Mouse (Mus musculus) splenic B cell, adult 2 months (primary cell): ENCODE results near the gene Gm10382.
"Not testable (repeated sequence)": the region's sequence is repeated elsewhere in the genome, so short reads cannot be mapped to it uniquely, and the experiment has no call there.

Experiments used
- DNase-seq: peaks from one replicate; pipeline ENCODE4 v3.0.0-alpha.2; 2011; ENCODE audit warnings: low read depth, low spot score
- H3K27me3 ChIP-seq: 2 replicates; pipeline ENCODE4 v1.6.1; 2012; ENCODE audit warnings: mild to moderate bottlenecking, low read length, moderate library complexity, mixed read lengths; ENCODE audit not compliant: control insufficient read depth, poor library complexity, insufficient read depth, severe bottlenecking
- H3K36me3 ChIP-seq: 2 replicates; pipeline ENCODE4 v1.6.1; 2012; ENCODE audit warnings: mild to moderate bottlenecking, low read length, moderate library complexity, mixed read lengths; ENCODE audit not compliant: control insufficient read depth, poor library complexity, insufficient read depth, severe bottlenecking

Gene Gm10382

DNA sequence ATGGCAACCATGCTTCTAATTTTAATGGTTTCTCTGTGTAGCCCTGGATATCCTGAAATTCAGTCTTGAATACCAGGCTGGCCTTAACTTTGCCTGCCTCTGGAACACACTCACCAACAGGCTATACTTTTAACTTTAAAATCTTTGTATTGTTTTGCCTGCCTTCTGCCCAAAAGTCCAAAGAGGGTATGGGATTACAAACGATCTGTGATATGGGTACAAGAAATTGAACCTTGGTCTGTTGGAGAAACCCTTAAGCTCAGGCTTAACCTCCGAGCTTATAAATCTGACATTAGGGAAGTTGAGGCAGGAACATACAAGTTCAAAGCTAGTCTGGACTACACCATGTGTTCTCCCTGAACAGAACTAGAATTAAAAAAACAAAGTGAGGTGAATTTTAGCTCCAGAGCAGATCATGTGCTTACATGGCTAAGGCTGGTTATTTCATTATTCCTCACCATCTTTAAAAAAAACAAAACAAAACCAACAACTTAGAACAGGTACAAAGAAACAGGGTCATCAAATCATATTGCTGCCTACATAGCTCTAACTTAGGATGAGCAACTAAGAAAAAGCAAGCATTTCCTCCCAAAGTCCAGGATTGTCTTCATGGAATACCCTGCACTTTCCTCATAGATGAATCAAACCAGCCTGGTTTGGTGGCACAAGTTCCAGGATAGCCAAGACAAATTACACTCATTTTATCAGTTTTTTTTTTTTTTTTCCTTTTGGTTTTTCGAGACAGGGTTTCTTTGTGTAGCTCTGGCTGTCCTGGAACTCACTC, 5.3 kb upstream of the Gm10382 start:
- DNase-seq = peak; percentile 40

DNA sequence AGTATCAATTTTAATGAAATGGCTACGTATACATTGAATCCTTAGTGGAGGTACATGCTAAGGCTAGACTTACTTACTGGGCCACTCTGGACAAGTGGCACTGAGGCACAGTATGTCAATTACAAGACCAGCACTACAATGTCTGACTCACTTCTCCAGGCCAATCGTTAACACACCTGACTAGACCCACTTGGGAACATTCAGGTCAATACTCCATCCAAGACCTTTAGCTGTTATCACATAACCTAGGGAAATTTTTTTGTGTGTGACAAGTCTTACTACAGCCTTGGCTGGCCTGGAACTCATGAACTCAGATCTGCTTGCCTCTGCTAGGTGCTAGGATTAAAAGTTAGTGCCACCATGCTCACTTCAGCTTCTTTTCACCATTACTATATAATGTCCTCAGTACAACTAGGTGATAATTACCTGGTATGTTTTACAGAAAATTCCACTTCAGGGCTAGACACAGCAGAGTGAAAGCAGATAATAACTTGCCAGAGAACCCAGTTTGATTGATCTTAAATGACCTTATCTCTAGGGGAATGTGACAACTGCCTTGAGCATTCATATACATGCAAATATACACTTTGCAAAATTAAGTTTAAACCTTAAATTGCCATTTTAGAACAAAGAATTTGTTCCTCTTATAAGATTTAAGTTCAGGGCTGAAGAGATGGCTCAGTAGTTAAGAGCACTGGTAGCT, 4.5 kb upstream of the Gm10382 start:
- H3K27me3 ChIP-seq = no peaks in the 10 kb centered on the region
- peaks cover 12% of the 10 kb centered on the region; the same call in 1 of the 2 replicates for H3K36me3 ChIP-seq
- DNase-seq = peak; percentile 52

More for the DNA sequence above, 5.3 kb upstream of the Gm10382 start:
- H3K27me3 ChIP-seq = no peaks in the 10 kb centered on the region
- H3K36me3 ChIP-seq = peaks cover 12% of the 10 kb centered on the region; the same call in 1 of the 2 replicates

- peaks cover 12% of the 10 kb centered on the region; the same call in 1 of the 2 replicates for H3K36me3 ChIP-seq
- H3K27me3 ChIP-seq = no peaks in the 10 kb centered on the region
- DNase-seq = peak; percentile 49
These were observed 3.7 kb upstream of the Gm10382 start for GRCm38 (mm10) chr5:125385215-125385940.

- not testable (repeated sequence) for DNase-seq, H3K27me3 ChIP-seq
- H3K36me3 ChIP-seq = peaks cover 12% of the 10 kb centered on the region; the same call in 1 of the 2 replicates
These were observed 1.8 kb upstream of the Gm10382 start for GRCm38 (mm10) chr5:125387295-125387694.

DNA sequence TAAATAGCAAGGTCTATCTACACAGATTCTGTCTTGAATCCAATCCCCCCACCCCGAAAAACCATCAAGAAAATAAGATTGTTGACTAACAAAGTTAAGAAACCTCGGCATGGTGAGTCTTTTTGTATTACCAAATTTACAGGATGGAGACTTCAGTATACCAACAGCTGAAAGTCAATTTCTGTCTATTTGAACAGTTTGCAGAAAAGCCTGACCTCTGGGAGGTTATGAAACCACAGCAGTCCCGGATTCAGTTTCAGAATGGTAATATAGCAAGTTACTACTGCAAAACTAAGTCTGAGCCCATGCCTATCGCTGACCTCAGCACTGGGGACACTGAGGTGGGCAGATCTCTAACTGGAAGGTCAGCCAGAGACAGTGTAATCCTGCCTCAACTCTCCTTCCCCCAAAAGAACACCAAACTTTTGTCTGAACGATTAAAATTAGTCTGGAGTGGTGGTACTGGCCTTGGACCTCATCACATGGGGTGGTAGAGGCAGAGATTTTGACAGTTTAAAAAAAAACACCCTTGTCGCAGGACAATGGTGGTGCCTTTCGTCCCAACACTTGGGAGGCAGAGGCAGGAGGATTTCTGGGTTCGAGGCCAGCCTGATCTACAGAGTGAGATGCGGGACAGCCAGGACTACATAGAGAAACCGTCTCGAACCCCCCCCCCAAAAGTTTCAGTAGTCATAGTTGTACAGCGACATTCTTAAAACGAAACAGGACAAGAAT, 597 bp upstream of the Gm10382 start:
- Histone ChIP-seq H3K36me3 (peaks cover 12% of the 10 kb centered on the region; the same call in 1 of the 2 replicates), H3K27me3 (no peaks in the 10 kb centered on the region)

DNA sequence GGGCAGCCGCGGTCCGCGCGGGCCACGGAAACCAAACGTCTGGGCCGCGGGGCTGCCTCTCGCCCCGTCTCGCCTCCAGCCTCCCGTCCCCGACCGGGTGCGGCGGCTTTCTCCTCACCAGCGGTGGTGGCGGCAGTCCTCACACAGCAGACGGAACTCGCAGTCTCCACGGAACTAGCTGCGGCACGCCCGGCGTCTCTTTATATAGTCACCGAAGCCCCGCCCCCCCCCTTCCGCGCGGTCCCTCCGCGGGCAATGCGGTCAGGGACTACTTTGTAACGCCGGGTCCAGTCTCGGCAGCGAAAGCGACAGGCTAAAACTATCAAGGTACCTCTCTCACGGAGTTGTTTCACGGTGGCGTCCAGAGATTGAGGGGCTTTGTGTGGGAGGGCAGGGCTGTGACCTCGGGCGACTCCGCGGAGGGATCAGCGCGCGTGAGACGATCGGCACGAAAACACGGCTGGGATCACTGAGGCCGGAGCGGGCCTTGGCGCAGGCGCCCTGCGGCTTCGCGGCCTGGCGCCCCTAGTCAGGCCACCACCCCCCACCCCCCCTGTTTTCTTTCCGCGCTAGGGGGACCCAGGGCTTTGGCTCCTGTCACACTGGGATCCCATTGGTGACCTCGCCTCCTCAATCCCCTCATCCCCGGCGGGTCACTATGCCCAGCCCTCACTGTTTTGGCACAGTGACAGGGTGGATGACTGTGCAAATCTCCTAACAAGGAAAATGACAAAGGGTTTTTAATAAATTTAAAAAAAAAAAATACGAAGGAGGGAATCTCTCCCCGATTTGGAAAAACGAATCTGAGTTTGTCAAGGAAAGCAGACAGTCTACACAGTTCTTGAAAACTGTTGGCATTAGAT, 688 bp downstream of the Gm10382 start, which contains the start of gene Ubc:
Gene Ubc (minus strand): TSS at position 624 of the 863 bp plus-strand sequence.
- DNase-seq = peak; percentile 94
- H3K36me3 ChIP-seq = peaks cover 12% of the 10 kb centered on the region; the same call in 1 of the 2 replicates
- no peaks in the 10 kb centered on the region for H3K27me3 ChIP-seq

More for the DNA sequence above, 597 bp upstream of the Gm10382 start:
- peak; percentile 44 for DNase-seq

DNA sequence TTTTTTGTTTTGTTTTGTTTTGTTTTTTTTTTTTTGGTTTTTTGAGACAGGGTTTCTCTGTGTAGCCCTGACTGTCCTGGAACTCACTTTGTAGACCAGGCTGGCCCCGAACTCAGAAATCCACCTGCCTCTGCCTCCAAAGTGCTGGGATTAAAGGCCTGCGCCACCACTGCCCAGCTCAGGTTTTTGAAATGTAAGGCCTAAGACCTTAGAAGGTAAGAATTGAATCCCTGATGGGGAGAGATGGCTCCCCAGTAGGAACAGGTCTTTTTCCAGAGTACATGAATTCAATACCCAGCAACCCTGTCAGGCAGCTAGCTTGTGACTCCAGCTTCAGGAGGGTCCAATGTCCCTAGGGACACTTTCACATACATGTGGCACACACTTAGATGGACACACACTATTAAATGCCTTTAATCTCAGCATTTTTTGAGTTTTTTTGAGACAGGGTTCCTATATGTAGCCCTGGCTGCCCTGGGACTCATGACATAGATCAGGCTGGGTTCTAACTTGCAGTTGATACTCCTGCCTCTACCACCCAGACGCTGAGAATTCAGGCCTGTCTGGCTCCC, 1.9 kb downstream of the Gm10382 start:
- Histone ChIP-seq H3K27me3 (no peaks in the 10 kb centered on the region), H3K36me3 (peaks cover 4% of the 10 kb centered on the region; the same call in 1 of the 2 replicates)
- DNase-seq = peak; percentile 15

DNA sequence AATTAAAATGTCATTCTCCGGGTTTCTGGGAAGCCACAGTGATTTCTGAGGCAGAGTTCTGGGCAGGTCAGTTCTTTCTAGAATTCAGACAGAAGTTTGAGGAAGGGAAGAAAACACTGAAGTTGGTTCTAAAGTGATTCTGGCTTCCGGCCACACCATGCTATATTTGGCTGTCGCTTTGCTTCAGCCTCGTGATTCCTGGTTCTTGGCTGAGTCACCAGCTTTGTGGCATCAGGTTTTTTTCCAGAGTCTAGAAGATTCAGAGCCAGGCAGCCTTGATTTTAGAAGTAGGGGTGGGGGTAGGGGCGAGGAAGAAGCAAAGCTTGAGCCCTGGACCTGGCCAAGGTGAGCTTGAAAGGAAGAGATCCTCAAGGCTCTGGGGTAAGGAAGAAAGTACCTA, 2.5 kb downstream of the Gm10382 start:
- H3K27me3 ChIP-seq = no peaks in the 10 kb centered on the region
- peak; percentile 85 for DNase-seq
- peaks cover 4% of the 10 kb centered on the region; the same call in 1 of the 2 replicates for H3K36me3 ChIP-seq

DNA sequence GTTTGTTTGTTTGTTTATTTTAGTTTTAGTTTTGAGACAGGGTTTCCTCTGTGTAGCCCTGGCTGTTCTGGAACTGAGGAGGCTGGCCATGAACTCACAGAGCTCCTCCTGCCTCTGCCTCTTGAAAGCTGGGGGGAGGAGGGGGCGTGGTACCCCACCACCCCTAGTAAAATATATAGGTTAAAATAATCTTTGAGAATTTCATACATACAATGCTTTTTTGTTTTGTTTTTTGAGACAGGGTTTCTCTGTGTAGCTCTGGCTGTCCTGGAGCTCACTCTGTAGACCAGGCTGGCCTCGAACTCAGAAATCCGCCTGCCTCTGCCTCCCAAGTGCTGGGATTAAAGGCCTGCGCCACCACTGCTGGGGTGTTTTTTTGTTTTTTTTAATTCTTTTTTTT, 3.1 kb downstream of the Gm10382 start:
- H3K27me3 ChIP-seq, H3K36me3 ChIP-seq, DNase-seq: not testable (repeated sequence)

DNA sequence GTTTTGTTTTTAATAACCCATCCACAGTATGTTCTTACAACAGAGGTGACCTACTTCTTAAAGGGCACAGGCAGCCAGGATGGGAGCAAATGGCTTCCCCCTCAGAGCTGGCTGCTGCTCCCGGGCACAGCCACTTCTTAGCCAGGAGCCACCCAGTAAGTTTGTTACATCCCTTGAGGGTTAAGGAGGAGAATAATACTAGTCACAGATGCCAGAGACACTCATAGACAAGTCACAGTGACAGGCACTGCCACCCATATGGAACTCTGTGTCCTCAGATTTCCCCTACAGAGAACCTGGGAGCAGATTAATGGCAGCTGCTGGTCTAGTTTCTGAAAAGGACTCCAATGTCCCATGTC, 3.5 kb downstream of the Gm10382 start:
- no peak for DNase-seq
- no peaks in the 10 kb centered on the region for H3K27me3 ChIP-seq
- peaks cover 4% of the 10 kb centered on the region; the same call in 1 of the 2 replicates for H3K36me3 ChIP-seq

GRCm38 (mm10) chr5:125392977-125393621, 4.0 kb downstream of the Gm10382 start:
- H3K27me3 ChIP-seq = no peaks in the 10 kb centered on the region
- peaks cover 4% of the 10 kb centered on the region; the same call in 1 of the 2 replicates for H3K36me3 ChIP-seq
- DNase-seq = peak; percentile 98

GRCm38 (mm10) chr5:125393622-125394603, 4.8 kb downstream of the Gm10382 start:
- peak; percentile 90 for DNase-seq
- Histone ChIP-seq H3K36me3 (no peaks in the 10 kb centered on the region), H3K27me3 (no peaks in the 10 kb centered on the region)
